In genomic region chr1:161976255-161977182, GRCm38 (mm10) we compare ENCODE assay signal across 9 mouse cellular contexts. TPM values are rescaled to one million over a fixed set of nuclear protein-coding genes. Genes with fewer than 3 reads are reported as not detected.
DNase-seq lines count a peak whose midpoint lies in the region; ATAC-seq and TF ChIP-seq lines count a peak whose summit lies in the region.
"Had no signal": no experiment of that assay in that cellular context is flagged by ENCODE, and none has a peak within 500 bp of the region (broad histone marks: within the 10 kb centered on the region; RNA-seq: fewer than 3 reads in every experiment).

No protein-coding gene starts in this region.

- H3K4me3 ChIP-seq in ES-Bruce4 (ENCODE audit: low read depth, low read length): no peak overlapping the region
- H3K4me3 ChIP-seq in forebrain, embryonic 11.5 days (ENCODE audit: low read depth, low read length): no peak overlapping the region
- H3K4me3 ChIP-seq in liver, postnatal 0 days (ENCODE audit: low read depth, low read length): no peak overlapping the region
- no peak overlapping the region for H3K4me3 ChIP-seq in neural tube, embryonic 15.5 days (replicated peaks)

- no peaks in the 10 kb centered on the region for H3K36me3 ChIP-seq in ES-Bruce4 (ENCODE audit: control insufficient read depth, insufficient read depth, low read length, poor library complexity, severe bottlenecking)
- H3K36me3 ChIP-seq in forebrain, embryonic 11.5 days (ENCODE audit: control insufficient read depth, insufficient read depth, low read length): no peaks in the 10 kb centered on the region
- no peaks in the 10 kb centered on the region for H3K36me3 ChIP-seq in liver, postnatal 0 days (replicated peaks; ENCODE audit: insufficient read depth, low read length)
- no peaks in the 10 kb centered on the region for H3K36me3 ChIP-seq in neural tube, embryonic 15.5 days

- TF ChIP-seq POLR2A in ES-Bruce4 (IDR thresholded peaks at IDR 0.05; ENCODE audit: insufficient read depth, low read length): no peak

- H3K4me2 ChIP-seq in forebrain, embryonic 11.5 days (ENCODE audit: low read depth, low read length, severe bottlenecking): no peak overlapping the region
- no peak overlapping the region; the same call in 1 of the 2 replicates for H3K4me2 ChIP-seq in liver, postnatal 0 days (ENCODE audit: low read depth, low read length)
- no peak overlapping the region for H3K4me2 ChIP-seq in neural tube, embryonic 15.5 days

- 50% methylated on average over 16 of the region's 16 CpGs for WGBS in forebrain, embryonic 11.5 days
- 42% methylated on average over 16 of the region's 16 CpGs for WGBS in liver, postnatal 0 days (ENCODE audit: insufficient replicate concordance)
- 49% methylated on average over 16 of the region's 16 CpGs for WGBS in neural tube, embryonic 15.5 days

- intact Hi-C loops in heart, postnatal 10 days (cut with DNase I): loop anchor here (2.0 to 10.0 kb wide), 3 partner anchors 229 to 572 kb away; no protein-coding TSS in a partner anchor

- no peaks in the 10 kb centered on the region for H3K9me3 ChIP-seq in ES-Bruce4 (replicated peaks; ENCODE audit: control insufficient read depth, insufficient read depth, low read length, poor library complexity, severe bottlenecking)
- H3K9me3 ChIP-seq in forebrain, embryonic 11.5 days (ENCODE audit: control insufficient read depth, low read length): no peaks in the 10 kb centered on the region
- H3K9me3 ChIP-seq in liver, postnatal 0 days (ENCODE audit: low read length): no peaks in the 10 kb centered on the region
- no peaks in the 10 kb centered on the region for H3K9me3 ChIP-seq in neural tube, embryonic 15.5 days (replicated peaks)

- no peak for TF ChIP-seq EP300 in ES-Bruce4 (IDR thresholded peaks at IDR 0.05; ENCODE audit: insufficient read depth, low read depth, low read length)
- TF ChIP-seq EP300 in liver, postnatal 0 days (IDR thresholded peaks at IDR 0.05; ENCODE audit: low read depth): no peak

- no peaks in the 10 kb centered on the region for H3K27me3 ChIP-seq in ES-Bruce4 (ENCODE audit: control insufficient read depth, insufficient read depth, low read length, poor library complexity, severe bottlenecking)
- no peaks in the 10 kb centered on the region for H3K27me3 ChIP-seq in forebrain, embryonic 11.5 days (ENCODE audit: control insufficient read depth, insufficient read depth, low read length)
- H3K27me3 ChIP-seq in liver, postnatal 0 days (ENCODE audit: insufficient read depth, low read length): no peaks in the 10 kb centered on the region
- H3K27me3 ChIP-seq in neural tube, embryonic 15.5 days (replicated peaks): no peaks in the 10 kb centered on the region

- peak; percentile 57 for ATAC-seq in forebrain, embryonic 11.5 days (replicated peaks; ENCODE audit: low FRiP score)
- peak; percentile 65 for ATAC-seq in liver, postnatal 0 days
- peak; percentile 72; the same call in 1 of the 2 replicates for ATAC-seq in neural tube, embryonic 15.5 days (ENCODE audit: low FRiP score)

- H3K4me1 ChIP-seq in ES-Bruce4 (ENCODE audit: control insufficient read depth, insufficient read depth, low read length): no peaks in the 10 kb centered on the region
- no peaks in the 10 kb centered on the region for H3K4me1 ChIP-seq in forebrain, embryonic 11.5 days (replicated peaks; ENCODE audit: control insufficient read depth, insufficient read depth, low read length)
- peaks cover 12% of the 10 kb centered on the region; the same call in 1 of the 2 replicates for H3K4me1 ChIP-seq in liver, postnatal 0 days (ENCODE audit: insufficient read depth)
- peaks cover 11% of the 10 kb centered on the region for H3K4me1 ChIP-seq in neural tube, embryonic 15.5 days

- H3K27ac ChIP-seq in ES-Bruce4 (ENCODE audit: insufficient read depth, low read length): no peak overlapping the region
- H3K27ac ChIP-seq in forebrain, embryonic 11.5 days (ENCODE audit: low read depth, low read length): no peak overlapping the region
- no peak overlapping the region for H3K27ac ChIP-seq in liver, postnatal 0 days (ENCODE audit: low read depth)
- 0 out of 2 replicates have a peak overlapping the region, but pooled peaks have one; percentile 1 for H3K27ac ChIP-seq in neural tube, embryonic 15.5 days (replicated peaks)
- H3K27ac ChIP-seq: macrophage had no signal

- peak; percentile 33 for TF ChIP-seq CTCF in ES-Bruce4 (IDR thresholded peaks at IDR 0.05; ENCODE audit: low read depth, low read length)
- TF ChIP-seq CTCF in liver, postnatal 0 days (IDR thresholded peaks at IDR 0.05; ENCODE audit: low read depth): peak; percentile 99

- H3K9ac ChIP-seq in ES-Bruce4 (ENCODE audit: low read depth, poor library complexity, severe bottlenecking): 0 out of 2 replicates have a peak overlapping the region, but pooled peaks have one; percentile 8
- no peak overlapping the region for H3K9ac ChIP-seq in forebrain, embryonic 11.5 days (ENCODE audit: low read length)
- no peak overlapping the region for H3K9ac ChIP-seq in liver, postnatal 0 days (replicated peaks)
- no peak overlapping the region for H3K9ac ChIP-seq in neural tube, embryonic 15.5 days (replicated peaks)

- DNase-seq in c-Kit-positive CD71-positive TER-119-negative erythroid progenitor cells, embryonic 14.5 days (ENCODE audit: low read depth): peak; percentile 84
- DNase-seq in forebrain, embryonic 11.5 days (ENCODE audit: low spot score): peak; percentile 76
- peak; percentile 86 to 90 for DNase-seq in heart, postnatal 10 days
- DNase-seq in kidney, postnatal 4 days: peak; percentile 80 to 85
- peak; percentile 81 for DNase-seq in liver, postnatal 0 days
- peak; percentile 78 for DNase-seq in testis, postnatal 10 days (ENCODE audit: low spot score)

RNA-seq across cellular contexts. Expression of gene 4930558K02Rik, which starts 2.9 kb away (rescaled TPM):
- polyA plus RNA-seq in ES-Bruce4 (2011; ENCODE audit: insufficient read depth, insufficient read length, low read depth, missing spikeins): not detected in 2 replicates
- not detected in 2 replicates for polyA plus RNA-seq in forebrain, embryonic 11.5 days (2014; fragmentation: Nextera tagmentation; extraction: Ambion mirVana)
- total RNA-seq in heart, postnatal 10 days (2021): not detected
- polyA plus RNA-seq in liver, postnatal 0 days (2015; fragmentation: Nextera tagmentation; extraction: Ambion mirVana): not detected in 2 replicates
- polyA plus RNA-seq in neural tube, embryonic 15.5 days (2015; fragmentation: Nextera tagmentation; extraction: Ambion mirVana): 0.20 and 0.24 TPM in 2 replicates
- polyA plus RNA-seq: macrophage had no signal

RNA-seq across cellular contexts. Expression of gene Pigc, which starts 7.5 kb away (rescaled TPM):
- polyA plus RNA-seq in ES-Bruce4 (2011; ENCODE audit: insufficient read depth, insufficient read length, low read depth, missing spikeins): 9.2 and 10.8 TPM in 2 replicates
- 30.1 and 30.6 TPM in 2 replicates for polyA plus RNA-seq in forebrain, embryonic 11.5 days (2014; fragmentation: Nextera tagmentation; extraction: Ambion mirVana)
- total RNA-seq in heart, postnatal 10 days (2021): 10 to 100 TPM; 20.6 to 21.9 TPM
- 17.7 and 20.7 TPM in 2 replicates for polyA plus RNA-seq in liver, postnatal 0 days (2015; fragmentation: Nextera tagmentation; extraction: Ambion mirVana)
- polyA plus RNA-seq in neural tube, embryonic 15.5 days (2015; fragmentation: Nextera tagmentation; extraction: Ambion mirVana): 33.8 and 35.5 TPM in 2 replicates
